Mouse (Mus musculus) left cerebral cortex, adult 18-20 months (tissue): ENCODE data around the gene Unc5cl. TPM values are rescaled to one million over a fixed set of nuclear protein-coding genes. Genes with fewer than 3 reads are reported as not detected.

Experiments
- DNase-seq, 2 experiments: peaks; one replicate each; pipeline ENCODE4 v3.0.0; 2021 to 2022; ENCODE audit warnings: low spot score in 2 of 2, mixed read lengths in 1 of 2
- total RNA-seq, 2 experiments: library from RNA; stranded (reverse); gene quantifications; 2 replicates each; pipeline ENCODE4 v1.2.3; 2021

Unc5cl gene
- total RNA-seq, 2 experiments from 2014 or later: 0.26 to 0.42 TPM

GRCm38 (mm10) chr17:48533844-48534705 lies 79.4 kb downstream of the Unc5cl start:
- DNase-seq: no peak

GRCm38 (mm10) chr17:48538328-48538727 lies 83.6 kb downstream of the Unc5cl start:
- no peak for DNase-seq

GRCm38 (mm10) chr17:48539326-48539725 lies 84.6 kb downstream of the Unc5cl start:
- DNase-seq: peak; percentile 19 to 26

- no peak for DNase-seq
These were observed 88.0 kb downstream of the Unc5cl start for GRCm38 (mm10) chr17:48542733-48543132.

- peak; percentile 69 to 79 for DNase-seq
These were observed 88.6 kb downstream of the Unc5cl start for GRCm38 (mm10) chr17:48543301-48543765.

- DNase-seq: no peak
These were observed 90.0 kb downstream of the Unc5cl start for GRCm38 (mm10) chr17:48544722-48545121.

- DNase-seq: peak; percentile 51 to 55
These were observed 90.7 kb downstream of the Unc5cl start for GRCm38 (mm10) chr17:48545223-48545943.

- DNase-seq: no peak
These were observed 91.3 kb downstream of the Unc5cl start for GRCm38 (mm10) chr17:48546036-48546435.

- DNase-seq: no peak
These were observed 93.0 kb downstream of the Unc5cl start for GRCm38 (mm10) chr17:48547668-48548067.

- DNase-seq: no peak
These were observed 97.3 kb downstream of the Unc5cl start for GRCm38 (mm10) chr17:48551788-48552531.

GRCm38 (mm10) chr17:48552532-48552915 lies 97.8 kb downstream of the Unc5cl start:
- DNase-seq: no peak

GRCm38 (mm10) chr17:48556223-48556962 lies 101.7 kb downstream of the Unc5cl start:
- no peak for DNase-seq

- no peak for DNase-seq
These were observed 103.4 kb downstream of the Unc5cl start for GRCm38 (mm10) chr17:48557823-48558715.

- peak in 1 of 2 experiments; percentile 18 for DNase-seq
These were observed 110.2 kb downstream of the Unc5cl start for GRCm38 (mm10) chr17:48564931-48565330.

GRCm38 (mm10) chr17:48569656-48570055 lies 115.0 kb downstream of the Unc5cl start:
- no peak for DNase-seq

GRCm38 (mm10) chr17:48581153-48581552 lies 126.5 kb downstream of the Unc5cl start:
- no peak for DNase-seq

GRCm38 (mm10) chr17:48582486-48582990 lies 127.8 kb downstream of the Unc5cl start:
- no peak for DNase-seq

GRCm38 (mm10) chr17:48583401-48583800 lies 128.7 kb downstream of the Unc5cl start:
- DNase-seq: no peak

- DNase-seq: no peak
These were observed 131.2 kb downstream of the Unc5cl start for GRCm38 (mm10) chr17:48585902-48586359.
